Mouse (Mus musculus) ovary, adult 18-20 months (tissue): Measurements from ENCODE around the gene Sh2d6.
A peak's percentile ranks its signal among the peaks of the same experiment; 100 is the strongest.

Source experiments
- DNase-seq: peaks from one replicate; pipeline ENCODE4 v3.0.0; 2022; ENCODE audit warnings: low spot score, mixed read lengths

Gene Sh2d6

DNA sequence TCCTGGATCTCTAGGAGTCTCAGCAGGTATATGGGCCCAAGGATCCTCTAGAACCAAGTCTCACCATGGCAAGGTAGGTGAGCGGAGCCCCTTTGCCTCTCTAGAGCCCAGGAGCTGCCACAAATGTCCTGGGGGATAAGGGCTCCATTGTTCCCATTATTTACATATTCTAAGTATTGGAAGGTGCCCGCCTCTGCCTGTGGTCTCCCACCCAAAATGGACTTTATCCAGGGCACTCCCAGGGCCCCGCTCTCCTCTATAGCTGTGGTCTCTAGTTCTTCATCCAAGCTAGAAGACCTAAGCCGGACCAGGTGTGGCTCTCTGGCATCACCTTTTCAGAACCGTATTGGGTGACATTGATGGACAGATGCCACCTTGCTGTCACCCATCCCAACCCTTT is at the start of gene Sh2d6:
Gene Sh2d6 (minus strand): TSS at position 101 of the 400 bp plus-strand sequence.
- DNase-seq, result no peak

DNA sequence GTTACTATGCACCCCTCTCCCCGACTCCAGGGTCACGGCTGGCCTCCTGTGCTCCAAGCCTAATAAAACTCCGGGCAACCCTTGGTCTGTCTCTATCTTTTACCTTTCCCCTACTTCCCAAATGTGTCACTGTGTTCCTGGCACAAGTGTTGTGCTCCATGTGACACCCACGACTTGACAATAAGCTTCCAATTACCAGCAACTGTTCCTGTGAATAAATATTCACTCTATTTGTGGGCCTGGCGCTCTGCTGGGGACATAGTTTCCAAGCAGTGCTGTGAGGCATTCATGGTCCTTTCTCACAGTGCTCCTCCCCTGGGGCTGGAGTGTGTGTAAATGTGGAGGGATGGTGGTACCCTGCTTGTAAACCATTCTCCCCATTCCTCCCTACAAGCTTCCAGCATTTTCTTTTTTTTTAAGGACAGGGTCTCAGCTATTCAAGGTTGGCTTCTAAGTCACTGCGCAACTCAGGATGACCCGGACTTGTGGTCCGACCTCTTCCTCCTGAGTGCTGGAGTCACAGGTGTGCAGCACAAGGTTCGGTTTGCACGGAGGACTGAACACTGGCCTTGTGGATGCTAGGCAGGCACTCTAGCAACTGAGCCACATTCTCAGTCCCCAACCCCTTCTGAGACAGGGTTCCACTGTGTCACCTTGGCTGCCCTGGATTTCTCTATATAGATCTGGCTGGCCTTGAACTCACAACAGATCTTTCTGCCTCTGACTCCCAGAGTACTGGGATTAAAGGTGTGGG is 49.3 kb upstream of the Sh2d6 start:
- DNase-seq, result no peak

DNA sequence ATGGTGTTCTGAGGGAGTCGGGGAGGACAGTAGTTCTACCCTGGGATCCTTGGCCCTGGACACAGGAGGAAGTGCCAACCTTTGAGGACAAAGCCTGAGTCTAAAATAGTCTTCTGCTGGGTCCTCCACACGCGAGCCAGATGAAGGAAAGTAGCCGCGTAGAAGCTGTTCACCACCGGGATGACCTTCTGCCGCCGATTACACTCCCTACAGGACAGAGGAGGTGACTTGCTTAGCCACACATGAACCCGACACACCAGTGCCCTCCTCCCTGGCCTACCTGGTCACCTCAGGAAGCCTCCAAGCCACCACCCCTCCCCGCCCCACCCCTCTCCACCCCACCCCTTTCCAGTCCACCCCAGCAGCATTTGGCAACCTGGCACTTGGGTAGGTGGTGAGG is 47.2 kb upstream of the Sh2d6 start:
- DNase-seq, result no peak

DNA sequence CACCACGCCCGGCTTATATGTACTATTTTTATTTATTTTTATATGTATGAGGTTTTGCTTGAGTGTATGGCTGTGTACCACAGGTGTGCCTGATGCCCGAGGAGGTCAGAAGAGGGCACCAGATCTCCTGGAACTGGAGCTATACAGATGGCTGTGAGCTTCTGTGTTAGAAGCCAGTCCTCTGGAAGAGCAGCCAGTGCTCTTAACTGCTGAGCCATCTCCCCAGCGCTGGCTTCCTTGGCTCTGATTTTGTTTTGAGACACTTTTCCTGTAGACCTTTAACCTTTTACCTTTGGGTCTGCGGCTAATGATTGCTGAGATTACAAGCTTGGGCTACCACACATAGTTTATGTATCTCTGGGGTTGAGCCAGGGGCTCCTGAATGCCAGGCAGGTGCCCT is 46.0 kb upstream of the Sh2d6 start:
- no peak for DNase-seq

DNA sequence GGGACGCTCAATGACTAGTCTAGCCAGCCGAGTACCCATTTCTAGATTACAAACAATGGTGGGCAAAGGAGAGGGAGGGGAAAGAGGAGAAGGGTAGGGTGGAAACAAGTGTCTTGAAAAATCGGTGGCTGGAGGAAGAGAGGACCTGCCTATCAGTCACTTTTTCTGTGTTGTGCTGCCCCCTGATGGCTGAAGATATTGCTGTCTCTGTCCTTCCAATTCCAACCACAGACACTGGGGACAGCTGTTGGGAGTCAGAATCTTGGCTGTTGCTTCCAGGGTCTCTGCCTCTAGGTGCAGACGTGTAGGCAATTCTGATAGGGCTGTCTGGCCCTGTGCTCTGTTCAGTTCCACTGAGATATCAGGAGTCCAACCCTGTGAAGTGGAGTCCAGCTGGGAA is 44.5 kb upstream of the Sh2d6 start:
- DNase-seq, result peak; percentile 60

DNA sequence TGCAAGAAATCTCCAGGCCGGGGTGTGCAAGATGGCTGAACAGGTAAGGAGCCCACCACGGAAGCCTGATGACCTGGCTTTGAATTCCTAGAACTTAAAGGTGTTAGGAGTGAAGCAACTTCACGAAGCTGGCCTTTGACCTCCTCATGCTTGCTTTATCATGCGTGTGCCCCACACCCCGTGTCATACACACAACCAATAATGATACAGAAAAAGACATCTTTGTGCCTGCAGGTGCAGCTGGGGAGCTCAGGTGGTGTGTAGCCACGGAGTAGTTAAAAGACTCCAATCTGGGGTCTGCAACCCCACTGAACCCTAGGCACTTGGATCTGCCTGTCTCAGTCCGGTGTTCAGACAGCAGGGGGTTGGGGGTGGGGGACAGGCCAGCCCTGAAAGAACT is 44.0 kb upstream of the Sh2d6 start:
- no peak for DNase-seq

DNA sequence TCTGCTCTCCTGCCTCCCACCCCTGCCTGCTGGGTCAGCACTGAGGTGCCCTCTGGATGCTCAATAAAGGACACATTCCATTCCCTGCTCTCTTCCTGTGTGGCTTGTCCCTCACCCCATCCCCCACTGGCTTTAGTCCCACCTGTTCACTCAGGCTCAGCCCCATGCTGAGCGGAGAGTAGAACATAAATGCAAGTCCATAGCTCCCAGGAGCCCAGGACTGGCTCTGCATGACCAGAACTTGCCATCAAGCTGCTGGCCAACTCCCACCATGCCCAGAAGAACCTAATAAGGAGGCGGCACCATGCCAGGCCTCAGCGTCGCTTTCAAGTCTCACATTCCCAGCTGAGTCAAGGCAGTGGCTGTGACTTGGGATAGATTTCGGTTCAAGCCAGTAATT is 41.4 kb upstream of the Sh2d6 start:
- DNase-seq, result no peak

DNA sequence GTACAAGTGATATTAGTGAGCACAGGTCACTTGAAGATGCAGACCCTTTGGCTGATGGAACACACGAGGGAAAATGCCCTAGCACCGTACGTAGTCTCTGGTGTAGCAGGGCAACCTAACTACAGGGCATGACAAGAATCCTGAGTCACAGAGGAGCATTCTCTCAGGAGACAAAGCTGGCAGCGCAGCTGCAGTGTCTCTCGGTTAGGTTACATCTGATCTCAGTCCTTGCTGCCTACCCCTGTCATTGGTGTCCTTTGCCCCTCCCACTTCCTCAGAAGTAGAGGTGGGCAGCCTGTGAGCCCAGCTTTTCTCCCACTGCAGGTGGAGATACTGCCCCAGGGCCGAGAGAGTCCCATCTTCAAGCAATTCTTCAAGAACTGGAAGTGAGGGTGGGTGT is 41.0 kb upstream of the Sh2d6 start:
- DNase-seq, result no peak

DNA sequence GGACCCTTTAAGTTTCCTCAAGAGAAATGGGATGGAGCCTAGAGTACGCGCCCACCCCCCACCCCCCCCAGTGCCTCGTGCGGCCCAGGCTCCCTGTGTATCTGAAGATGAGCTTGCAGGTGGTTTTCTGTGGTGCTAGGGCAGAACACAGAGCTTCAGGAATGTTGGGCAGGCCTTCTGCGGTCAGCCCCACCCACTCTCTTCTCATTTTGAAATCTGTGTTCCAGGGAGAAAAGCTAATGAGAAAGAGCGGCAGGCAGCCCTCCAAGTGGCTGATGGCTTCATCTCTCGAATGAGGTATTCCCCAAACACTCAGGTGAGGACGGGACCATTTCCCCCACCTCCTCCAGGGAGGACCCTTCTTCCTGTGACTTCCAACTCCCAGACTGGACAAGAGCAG is 39.3 kb upstream of the Sh2d6 start:
- no peak for DNase-seq

DNA sequence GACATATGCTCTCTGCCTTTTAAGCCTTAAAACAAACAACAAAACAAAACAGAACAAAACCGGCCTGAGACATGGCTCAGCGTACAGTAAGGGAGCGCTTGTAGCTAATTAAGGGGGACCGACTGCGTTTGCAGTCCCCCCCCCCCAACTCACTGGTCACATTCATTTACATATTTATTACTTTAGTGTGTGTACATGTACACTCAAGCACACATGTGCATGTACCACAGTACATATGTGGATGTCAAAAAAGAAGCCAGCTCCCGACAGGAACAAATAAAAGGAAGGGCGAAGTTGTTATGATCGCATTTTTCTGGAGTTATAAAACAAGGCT is 31.5 kb upstream of the Sh2d6 start:
- DNase-seq, result no peak

DNA sequence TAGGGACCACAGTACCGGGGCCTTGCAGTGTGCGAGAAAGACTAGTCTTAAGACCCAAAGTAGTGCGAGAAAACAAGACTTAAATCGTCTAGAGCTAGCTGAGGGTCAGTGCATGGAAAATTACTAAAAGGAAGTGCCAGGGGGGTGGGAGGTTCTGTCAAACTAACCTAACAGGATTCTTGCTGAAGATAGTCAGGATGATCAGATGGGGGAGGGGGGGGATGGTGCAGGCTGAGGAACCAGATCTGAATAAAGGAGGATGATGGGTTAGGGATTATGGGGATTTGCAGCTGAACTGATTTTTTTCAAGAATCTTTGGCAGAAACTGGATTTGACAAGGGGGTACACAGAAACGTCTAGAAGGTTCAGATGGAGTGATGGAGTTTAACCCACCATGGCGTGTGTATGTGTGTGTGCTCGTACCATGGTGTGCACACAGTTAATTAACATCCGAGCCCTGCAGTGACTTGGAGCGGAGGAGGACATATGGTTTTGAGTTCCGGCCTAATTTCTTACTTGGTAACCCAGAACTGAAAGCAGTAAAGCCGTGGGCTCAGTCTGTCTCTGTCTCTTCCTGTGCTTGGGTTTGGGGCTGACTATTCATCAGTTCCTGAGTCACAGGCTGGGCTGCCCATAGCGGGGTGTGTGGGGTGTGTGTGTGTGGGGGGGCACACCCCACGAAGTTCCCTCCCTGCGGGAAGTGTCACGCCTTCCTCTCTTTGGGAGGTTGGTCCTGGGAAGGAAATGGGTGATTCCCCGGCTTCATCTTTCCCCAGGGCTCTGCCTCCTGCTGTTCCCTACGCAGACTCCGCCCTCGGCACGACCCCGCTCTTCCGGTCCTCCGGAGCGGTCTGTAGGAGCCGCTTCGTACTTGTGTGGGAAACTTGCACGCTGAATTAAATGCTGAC is 30.9 kb upstream of the Sh2d6 start:
- peak; percentile 71 for DNase-seq

DNA sequence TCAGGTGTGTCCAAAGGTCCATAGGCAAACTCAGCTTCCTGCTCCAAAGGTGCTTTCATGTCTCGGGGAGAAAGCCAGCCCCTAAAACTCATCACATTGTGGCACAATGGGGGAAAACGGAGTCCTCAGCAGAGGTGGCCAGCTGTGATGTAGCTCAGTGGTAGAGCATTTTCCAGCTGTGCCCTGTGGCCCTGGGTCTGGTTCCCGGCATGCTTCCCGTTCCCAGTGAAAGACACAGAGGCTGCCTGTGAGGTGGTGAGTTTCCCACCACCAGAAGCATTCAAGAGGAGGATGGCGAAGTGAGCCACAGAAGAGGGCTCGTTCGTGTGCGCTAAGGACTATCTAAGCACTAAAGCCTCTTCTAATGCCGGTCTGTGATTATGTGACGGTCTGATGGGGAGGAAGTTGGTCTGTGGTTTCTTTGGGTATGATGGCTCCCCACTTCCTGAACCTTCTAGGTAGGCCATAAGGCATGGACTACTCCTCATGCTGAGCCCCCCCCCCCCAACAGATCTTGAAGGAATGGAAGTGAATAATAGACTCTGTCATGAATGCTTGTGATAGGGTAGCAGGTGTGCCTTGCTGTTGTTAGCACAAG is 29.1 kb upstream of the Sh2d6 start:
- DNase-seq, result no peak

DNA sequence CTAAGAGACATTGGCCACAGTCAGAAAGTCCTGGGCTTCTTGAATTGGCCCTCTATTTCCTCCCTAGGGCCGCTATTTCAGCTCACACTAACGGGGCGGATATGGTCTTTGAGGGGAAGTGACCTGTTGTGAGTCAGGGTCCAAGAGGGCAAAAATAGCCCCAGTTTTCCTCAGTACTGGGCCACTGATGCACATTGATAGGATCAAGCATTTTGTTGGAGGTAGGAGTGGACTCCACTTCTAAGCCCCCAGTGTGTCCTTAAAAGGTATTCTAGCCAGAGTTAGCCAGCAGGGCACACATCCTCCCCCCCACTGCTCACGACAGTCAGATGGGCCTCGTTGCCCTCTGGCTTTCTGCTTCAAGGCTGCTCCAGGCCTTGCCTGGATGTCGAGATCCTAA is 28.5 kb upstream of the Sh2d6 start:
- DNase-seq, result no peak

DNA sequence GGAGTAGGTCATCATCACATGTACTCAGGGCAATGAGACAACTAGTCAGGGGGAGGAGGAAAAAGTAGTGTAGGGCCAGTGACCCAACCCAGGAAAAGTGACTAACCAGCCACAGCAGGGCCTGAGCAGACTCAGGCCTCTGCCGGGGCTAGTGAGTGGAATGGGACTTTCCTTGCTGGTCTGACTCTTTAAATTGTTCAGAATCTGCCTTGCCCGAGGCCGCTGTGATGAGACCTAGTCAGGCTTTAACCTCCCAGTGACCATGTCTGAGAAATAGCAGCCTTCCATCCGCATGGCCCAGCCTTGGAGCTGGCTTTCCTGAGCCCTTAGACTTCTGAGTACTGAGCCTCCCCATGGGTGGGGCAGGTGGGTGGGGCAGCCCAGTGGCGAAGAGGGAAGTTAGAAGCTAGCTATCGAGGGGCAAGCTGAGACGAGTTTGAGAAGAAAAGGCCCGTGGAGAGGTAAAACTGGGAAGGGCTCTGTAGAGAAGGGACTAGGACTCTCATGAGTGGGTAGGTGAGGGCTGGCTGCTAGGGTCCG is 27.6 kb upstream of the Sh2d6 start:
- DNase-seq, result no peak

DNA sequence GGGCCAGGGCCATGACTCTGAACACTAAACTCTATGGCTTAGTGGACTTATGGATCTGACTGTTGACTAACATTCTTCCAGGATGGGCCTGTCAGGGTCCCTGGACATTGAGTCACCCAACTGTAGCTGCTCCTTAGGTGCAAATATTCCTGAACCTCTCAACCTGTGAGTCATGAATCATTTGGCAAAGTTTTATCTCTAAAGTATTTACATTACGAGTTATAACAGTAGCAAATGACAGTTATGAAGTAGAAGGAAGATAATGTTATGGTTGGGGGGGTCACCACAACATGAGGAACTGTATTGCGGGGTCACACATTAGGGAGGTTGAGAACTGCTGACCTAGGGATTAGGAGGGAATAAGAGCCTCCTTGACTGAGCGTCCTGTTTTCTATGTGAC is 26.4 kb upstream of the Sh2d6 start:
- no peak for DNase-seq

DNA sequence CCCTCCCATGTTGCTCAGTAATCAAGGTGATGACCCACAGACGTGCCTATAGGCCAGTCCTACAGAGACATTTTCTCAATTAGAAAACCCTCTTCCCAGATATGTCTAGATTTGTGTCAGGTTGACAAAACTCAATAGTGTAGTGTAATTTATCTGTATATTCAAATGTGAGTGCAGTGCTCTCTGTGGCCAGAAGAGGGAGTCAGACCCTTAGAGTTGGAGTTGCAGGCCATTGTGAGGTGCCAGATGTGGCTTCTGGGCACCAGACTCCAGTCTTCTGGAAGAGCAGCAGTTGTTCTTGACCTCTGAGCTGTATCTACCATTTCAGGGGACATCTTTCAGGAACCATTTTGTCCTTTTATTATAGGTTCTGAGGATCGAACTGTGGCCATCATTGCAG is 25.6 kb upstream of the Sh2d6 start:
- no peak for DNase-seq

DNA sequence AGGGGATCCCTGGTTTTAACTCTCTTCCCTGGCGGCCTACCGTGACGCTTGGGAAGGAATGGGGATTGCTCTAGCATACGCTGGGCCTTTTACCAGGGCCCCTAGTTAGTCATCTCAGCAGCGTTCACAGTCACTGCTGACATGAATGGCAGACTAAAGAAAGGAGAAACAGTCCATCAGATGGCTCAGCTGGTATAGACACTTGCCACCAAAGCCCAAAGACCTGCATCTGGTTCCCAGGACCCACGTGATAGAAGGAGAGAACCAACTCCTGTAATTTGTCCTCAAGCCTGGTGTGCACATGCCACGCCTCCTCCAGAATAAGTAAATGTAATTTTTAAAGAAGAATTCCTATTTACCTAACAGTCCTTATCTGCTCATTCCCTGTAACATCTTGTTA is 23.9 kb upstream of the Sh2d6 start:
- no peak for DNase-seq

DNA sequence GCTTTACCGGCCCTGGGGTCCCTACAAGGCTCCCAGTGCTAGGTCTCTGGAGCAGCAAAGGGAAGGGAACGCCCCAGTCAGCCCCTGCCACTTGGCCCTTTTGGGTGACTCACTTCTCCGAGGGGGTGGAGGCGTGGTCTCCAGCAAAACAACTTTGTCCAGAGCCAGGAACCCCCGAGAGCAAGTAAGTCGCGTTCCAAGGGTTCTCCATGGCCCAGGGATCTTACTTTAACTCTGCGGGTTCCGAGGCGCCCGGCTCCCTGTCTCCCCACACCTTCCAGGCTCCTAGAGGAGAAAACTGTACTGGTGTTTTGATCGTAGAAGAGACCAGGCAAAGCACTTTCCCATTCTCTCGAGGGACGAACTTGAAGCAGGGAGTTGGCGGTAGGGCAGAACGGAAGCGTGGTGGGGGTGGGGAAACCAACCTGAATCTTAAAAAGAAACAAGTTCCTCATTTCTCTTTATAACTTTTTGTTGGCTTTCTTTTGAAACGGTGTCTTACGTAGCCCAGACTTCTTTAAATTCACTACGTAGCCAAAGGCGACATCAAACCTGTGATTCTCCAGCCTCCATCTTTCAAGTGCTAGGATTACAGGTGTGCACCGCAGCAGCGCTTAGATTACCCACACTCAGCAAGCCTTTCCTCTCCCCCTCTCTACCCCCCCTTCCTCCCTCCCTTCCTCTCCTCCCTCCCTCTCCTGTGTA is 22.9 kb upstream of the Sh2d6 start, which contains the start of gene Capg:
Gene Capg (plus strand): TSS at position 109 of the 705 bp plus-strand sequence.
- peak; percentile 60 for DNase-seq

DNA sequence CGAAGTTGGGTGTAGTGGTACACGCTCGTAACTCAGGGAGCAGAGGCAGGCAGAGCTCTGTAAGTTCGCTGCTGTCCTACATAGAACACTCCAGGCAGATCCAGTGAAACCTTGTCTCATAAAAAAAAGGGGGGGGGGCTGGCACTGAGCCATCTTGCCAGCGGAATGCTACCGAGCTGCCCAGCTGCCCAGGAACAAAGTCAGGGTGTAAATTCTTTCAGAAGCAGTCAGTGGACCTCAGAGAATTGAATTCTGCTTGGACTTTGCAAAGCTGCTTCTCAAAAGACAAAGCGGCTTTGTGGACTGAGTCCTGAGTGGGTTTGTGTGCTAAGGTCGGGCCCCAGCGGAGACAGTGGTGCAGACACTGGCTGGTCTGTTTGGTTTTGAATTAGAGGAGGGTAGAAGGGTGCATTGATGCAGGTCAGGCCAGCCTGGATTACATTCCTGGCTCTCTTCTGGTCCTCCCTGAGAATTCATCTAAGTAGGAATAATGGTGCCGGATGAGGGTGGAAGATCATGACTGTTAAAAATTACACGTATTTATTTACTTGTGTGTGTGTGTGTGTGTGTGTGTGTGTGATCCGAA is 21.9 kb upstream of the Sh2d6 start:
- no peak for DNase-seq

DNA sequence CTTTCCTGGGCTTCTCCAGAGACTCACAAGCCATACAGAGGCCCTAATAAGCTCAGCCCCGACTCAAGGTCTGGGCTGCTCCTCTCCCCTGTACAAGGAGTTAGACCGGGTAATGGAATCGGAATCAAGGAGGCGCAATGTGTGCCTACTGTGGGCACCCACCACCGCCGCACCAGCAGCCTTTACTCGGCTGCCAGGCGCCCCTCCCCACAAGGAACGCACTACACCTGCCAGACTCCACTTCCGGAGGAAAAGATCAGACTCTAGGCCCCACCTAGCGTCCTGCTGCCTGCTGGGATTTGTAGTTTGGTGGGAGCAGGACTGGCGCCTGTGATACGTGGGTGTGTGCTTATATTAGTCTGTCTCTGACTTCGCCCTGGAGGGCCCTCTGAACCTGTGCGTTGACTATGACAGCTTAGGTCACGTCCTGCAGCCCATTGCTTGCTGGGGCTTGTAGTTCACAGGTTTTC is 17.1 kb upstream of the Sh2d6 start:
- DNase-seq, result peak; percentile 83

DNA sequence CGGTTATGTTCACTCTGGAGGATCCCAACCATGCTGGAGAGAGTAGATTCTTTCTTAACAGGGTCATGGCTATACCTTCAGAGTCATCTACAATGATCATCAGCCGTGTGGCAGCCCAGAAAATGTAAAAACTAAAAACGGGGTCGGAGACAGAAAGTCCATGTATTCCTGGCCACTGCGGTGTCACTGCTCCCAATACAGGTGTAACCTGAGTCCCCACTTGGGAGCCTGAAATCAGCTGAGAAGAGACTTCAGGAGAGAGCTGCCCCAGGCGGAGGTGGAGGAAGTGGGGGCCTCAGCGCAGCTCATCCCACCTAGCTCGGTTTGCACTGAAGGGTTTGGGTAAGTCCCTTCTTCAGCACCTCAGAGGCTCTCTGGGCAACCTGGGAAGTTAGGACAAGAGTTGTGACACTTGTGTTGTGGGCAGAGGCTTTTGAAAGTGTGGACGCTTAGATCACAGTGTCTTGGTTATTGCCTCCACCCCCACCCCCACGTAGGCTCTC is 16.5 kb upstream of the Sh2d6 start:
- DNase-seq, result no peak
